Mouse (Mus musculus): ENCODE results near the gene Oaz3.

Oaz3 gene

DNA sequence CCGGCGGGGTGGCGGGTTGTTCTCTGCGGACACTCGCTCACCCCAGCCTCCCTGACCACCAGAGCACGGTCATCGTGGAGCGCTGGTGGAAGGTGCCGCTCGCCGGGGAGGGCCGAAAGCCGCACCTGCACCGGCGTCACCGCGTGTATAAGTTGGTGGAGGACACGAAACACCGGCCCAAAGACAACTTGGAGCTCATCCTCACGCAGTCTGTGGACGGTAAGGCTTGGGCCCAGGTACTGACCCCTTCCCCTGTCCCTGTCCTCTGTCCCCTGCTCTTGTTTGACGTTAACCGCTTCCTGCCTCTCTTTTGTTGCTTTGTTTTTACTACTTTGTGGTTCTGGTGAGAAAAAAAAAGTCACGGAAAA, at the start of gene Oaz3:
Gene Oaz3 (minus strand): TSS at position 319 of the 368 bp plus-strand sequence.
- in situ Hi-C loops (cut with MboI), result no loop called here

DNA sequence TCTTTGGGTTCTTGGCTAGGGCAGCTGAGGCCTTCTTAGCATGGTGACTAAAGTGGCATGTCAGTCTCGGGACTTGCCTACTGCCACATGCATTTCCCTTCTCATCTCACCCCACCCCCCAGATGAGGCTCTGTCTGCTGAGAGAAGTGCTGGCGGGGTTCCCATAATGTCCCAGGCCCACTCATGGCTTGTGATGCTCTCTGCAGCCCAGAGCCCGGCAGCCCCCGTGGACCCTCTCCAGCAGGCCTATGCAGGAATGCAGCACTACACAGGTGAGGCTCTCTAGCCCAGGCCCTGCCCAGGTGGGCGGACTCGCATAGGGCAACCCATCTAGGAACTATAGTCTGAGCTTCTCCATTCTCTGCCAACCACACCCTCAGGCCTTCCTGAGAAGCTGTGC, 43.9 kb upstream of the Oaz3 start:
- in situ Hi-C loops (cut with MboI), result no loop called here

DNA sequence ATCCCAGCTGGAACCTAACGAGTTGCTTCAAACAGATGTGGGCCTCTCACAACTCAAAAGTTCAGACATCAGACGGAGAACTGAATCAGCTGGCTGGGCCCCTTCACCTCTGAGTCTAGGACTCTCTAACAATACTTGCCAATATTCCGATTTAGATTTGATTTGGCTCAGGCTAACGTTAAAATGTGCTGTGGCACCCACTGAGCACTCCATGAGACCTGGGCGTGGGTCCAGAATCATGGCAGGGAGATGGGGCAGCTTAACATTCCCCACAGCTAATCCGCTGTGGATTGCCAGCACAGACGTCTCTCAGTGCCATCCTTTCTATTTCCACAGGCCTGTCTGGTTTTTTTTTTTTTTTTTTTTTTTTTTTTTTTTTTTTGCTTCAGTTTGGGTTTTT, 42.2 kb upstream of the Oaz3 start:
- in situ Hi-C loops (cut with MboI), result no loop called here

DNA sequence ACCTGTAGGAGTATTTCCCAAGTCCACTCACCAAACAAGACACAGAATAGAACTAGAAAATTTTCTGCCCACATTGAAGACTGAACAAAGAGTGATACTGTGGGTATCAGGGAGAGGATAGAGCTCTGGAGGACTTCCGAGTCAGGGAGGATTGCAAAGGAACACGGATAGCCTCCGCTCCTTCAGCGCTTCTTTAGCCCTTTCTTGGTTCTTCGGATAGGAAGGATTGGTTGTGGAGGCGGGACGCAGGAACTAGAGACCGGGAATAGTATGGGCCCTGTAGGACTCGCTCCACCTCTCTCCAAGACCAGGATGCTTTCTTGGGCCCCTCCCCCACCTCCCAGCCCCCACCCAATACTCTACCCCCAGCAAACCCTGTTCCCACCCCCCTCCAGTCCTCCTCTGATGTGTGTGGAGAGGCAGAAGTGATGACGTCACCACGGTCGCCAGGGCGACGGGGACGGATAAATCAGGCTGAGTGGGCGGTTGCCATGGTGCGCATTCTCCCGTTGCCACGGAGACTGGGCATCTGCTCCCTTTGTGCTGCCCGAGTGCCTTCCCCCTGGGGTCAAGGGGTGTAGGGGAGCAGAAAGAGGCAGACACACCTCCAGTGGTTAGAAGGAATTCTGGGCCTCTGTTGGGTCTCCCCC, 40.2 kb upstream of the Oaz3 start:
- in situ Hi-C loops (cut with MboI), result no loop called here

DNA sequence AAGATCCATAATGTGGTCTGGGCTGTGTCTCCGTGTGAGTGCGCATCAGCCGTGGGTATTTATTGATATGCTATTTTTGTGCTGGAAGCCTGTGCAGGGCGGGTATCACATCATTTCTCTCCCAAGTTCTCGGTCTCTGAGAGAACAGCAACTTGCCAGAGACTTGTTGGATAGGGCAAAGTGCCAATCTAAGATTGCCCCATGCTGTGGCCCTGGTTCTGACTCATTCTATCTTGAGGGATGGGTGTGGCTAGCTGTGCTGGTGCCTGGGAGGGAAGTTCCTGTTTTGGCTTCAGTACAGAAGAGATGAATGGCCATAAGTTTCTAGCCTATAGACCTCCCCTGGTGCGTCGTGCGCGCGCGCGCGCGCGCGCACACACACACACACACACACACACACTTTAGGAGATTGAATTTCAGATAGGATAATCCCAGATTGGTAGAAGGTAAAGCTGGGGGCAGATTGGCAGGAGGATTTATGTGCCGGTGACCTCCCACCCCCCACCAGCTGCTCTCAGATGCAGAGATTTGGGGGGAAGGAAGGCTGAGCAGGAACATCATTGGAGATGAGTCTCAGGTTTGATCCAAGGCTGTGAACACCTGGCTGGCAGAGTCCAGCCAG, 39.2 kb upstream of the Oaz3 start:
- in situ Hi-C loops (cut with MboI), result no loop called here

DNA sequence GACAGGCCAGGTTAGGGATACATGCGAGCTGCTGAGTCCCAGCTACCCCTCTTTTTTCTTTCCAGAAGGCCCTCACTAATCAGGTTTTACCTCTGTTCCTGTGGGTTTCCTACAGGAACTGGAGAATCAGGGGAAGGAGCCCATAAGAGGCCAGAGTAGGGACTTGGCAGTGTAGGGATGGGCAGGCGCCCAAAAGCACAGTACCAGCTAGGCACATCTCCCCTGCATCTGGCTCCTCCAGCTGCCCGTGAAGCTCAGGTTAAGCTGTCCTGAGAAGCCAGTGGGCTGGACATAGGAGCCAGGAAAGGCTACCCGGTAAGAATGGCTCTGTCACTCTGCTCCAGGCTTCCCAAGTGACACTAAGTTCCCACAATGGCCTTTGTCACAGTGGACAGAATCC, 37.7 kb upstream of the Oaz3 start:
- in situ Hi-C loops (cut with MboI), result no loop called here

DNA sequence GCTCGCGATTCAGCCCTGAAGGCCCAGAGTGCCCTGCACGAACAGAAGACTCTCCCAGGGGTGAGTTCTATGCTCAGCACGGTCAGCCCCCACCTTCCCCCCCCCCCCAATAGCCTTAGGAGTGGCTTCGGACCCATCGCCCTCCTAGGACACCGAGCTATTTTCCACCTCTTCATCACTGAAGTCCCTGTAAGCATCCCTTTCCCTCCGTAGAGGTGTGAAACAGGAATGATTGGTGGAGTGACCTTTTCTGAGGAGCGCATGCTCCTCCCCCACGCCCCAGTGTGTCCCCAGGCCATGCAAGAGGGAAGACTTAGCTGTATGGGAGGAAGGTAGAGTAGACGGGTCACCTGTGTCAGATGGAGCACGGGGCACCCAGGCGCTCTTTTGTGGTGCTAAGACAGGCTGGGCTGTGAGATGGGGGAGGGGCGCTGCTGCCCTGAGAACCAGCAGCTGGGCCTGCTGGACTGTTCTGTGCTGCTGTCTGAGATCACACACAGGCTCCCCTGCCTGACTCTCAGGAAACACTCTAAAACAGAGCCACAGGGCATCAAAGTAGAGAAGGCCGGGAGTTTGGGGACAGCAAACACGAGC, 36.7 kb upstream of the Oaz3 start, which contains the start of gene Riiad1:
Gene Riiad1 (minus strand): TSS at position 51 of the 594 bp plus-strand sequence.
- in situ Hi-C loops (cut with MboI), result no loop called here

DNA sequence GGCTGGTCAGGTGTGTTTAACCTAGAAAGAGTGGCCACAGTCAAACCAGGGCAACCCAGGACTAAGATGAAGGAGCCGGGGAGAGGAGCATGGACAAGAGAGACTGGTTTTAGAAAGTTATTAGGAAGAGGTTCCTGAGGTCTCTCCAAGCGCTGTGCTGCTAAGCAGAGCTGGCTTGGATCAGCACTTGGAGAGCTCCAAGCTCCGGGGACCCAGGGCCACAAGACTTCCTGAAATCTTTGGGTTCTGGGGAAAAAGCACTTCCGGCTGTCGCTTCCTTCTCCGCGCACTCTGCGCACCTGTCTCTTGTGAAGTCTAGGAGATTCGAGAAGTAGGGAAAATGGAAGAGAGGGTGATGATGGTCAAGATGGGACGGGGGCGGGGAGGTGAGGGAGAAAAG, 35.8 kb upstream of the Oaz3 start:
- in situ Hi-C loops (cut with MboI), result no loop called here

DNA sequence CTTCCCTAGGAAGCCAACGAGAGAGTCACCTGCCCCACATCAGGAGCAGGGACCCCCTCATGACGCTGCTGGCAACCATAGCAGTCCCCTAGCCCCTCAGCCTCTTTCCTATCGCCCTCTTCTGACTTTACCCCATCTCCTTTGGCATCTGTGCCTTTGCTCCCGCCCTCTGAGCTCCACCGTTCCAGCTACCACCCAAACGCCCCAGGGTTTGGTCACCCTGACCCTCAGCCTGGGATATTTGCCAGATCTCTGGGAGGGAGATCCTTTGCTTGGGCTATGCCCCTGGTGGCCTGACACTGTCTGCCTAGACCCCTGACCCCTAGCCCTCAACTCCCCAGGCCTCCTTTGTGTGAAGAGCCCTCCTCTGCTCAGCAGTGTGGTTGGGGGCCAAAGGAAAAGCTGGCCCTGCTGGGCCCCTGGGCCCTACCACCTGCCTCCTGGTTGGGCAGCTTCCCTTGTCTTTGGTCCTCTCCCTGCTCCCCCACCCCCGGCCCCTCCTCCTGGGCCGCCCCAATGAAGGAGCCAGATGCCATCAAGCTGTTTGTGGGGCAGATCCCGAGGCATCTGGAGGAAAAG, 35.0 kb upstream of the Oaz3 start:
- in situ Hi-C loops (cut with MboI), result no loop called here

DNA sequence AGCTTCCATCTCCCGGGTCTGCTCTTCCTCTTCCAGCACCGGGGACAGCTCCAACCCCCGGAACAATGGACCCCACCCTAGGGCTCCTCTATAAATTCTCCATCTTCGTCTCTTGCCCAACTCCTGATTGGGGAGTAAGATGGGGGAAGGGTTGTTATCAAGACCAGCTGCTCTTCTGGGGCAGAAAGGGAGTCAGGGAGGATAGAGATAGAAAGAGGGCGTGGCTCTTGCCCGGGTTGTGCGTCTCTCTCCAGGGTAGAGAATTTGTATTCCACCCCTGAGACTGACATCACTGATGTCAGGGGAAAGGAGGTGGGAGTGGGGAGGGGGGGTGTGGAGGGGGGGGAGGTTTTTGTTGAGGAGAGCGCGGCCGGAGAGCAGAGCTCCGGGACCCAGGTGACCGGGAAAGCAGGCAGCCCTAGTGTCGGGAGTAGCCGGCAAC, 34.3 kb upstream of the Oaz3 start, which contains the start of gene Celf3:
Gene Celf3 (plus strand): TSS at position 315 of the 442 bp plus-strand sequence.
- in situ Hi-C loops (cut with MboI), result no loop called here

DNA sequence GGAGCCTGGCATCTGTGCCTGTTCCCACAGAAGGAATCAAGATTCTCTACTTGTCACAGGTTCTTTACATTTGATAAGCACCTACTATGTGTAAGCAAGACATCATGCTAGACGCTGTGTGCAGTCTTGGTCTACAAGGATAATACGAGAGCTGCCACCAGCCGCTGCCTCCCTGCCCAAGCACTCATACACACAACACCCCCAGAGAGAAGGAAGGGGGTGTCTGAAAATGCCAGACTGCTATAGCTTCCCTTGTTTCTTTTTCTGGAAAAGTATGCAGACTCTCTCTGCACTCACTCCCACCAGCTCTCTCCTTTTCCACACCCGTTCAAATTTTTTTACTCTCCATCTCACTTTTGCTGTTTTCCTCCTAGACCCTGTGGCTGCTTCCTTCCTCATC, 33.7 kb upstream of the Oaz3 start:
- in situ Hi-C loops (cut with MboI), result no loop called here

DNA sequence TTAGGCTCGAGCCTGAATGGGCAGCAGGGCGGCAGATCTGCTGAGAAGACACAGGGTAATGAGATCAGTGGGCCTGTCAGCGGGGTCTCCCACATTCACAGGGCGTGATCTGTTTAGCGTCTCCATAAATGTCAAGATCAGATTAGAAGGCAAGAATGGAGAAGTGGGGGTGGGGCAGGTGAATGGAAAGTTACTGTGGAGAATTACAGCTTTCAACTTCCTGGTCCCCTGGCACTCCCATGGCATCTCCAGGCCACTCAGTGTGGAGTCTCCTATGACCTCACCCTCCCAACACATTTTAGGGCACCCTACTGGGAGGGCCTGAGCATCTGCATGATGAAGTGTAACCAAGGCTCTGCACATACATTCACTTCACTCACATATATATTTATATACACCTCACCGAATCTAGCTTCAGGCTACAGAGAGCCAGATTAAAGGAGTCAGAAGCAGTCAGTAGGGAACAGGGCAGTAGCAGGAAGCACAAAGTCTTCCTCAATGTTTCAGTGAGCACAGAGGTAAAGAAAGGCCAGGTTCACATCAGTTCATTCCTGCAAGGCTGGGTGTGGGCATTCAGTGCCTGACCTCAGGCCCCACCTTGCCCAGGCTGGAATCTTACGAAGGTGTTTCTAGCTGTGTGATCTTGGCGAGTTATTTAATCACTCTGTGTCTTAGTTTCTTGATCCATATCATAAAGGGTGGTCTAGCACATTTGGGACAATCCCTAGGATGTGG, 32.8 kb upstream of the Oaz3 start:
- in situ Hi-C loops (cut with MboI), result no loop called here

DNA sequence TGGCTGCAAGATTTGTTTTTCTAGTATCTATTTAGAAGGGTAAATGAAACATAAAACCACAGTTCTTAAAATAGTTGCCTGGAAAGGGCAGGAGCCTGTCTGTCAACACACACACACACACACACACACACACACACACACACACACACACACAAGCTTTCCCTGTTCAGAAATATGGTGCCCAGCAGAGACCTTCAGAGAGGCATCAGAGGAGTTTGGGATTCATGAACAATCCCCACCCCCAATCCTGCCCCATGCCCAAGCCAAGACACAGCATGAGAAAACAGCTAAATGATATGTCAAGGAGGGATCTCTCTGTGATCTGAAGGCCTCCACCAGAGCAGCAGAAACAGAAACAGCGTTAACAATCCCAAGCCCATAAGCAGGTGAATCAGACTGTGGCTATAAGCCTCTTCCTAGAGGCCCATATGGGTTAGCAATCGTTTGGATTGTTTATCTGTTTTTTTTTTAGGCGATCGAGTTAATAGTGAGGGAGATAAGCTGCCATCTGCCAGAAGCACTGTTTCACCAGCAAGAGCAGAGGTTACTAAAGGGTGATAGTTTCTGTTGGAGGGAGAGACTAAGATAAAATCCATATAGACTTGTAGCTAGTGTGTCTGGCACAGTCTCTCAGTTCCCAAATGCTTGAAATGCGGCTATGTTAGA, 30.0 kb upstream of the Oaz3 start:
- in situ Hi-C loops (cut with MboI), result no loop called here

DNA sequence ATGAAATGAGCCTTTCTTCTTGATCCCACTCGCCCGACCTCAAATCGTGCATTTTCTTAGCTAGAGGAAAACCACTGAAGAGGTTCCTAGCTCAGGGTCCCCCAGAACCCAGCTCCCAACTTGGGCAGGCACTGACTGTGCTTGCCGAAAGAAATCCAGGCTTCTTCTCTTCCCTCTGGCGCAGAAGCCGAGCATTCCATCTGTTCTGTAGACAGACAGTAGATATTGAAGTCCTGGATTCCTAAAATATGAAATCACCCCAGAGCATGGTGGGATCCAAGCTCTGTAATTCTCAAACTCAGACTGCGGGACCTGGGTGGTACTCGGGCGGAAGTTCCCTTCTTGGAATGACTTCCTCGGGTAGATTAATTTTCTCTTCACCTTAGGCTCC, 29.4 kb upstream of the Oaz3 start:
- in situ Hi-C loops (cut with MboI), result no loop called here

DNA sequence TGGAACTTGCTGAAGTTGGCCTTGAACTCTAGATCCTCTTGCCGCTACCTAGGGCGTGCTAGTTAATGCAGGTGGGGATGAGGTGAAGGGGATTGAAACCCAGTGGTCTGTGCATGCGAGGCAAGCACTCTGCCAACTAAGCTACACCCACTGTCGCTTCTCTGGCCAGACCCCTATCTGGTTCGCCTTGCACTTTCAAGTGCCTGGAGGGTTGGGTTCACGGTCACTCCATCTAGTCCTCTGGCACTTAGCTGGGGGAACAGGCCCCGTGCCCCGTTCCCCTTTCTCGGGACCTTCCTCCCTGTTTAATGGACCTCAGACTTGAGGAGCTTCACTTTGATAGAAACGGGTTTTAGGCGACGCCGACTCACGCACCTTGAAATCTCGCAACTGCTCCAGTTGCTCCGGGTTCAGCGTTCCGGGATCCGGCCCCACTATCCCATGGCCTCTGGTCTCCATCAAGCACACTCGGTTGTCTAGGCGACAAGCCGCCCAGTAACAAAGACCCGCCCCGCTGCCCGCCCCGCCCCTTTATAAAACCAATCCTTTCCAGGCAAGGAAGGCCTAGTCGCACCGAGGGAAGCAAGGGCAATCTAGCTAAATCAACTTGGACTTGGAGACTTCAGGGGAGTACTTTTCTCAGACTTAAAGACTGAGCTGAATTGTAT, 28.9 kb upstream of the Oaz3 start:
- in situ Hi-C loops (cut with MboI), result no loop called here

DNA sequence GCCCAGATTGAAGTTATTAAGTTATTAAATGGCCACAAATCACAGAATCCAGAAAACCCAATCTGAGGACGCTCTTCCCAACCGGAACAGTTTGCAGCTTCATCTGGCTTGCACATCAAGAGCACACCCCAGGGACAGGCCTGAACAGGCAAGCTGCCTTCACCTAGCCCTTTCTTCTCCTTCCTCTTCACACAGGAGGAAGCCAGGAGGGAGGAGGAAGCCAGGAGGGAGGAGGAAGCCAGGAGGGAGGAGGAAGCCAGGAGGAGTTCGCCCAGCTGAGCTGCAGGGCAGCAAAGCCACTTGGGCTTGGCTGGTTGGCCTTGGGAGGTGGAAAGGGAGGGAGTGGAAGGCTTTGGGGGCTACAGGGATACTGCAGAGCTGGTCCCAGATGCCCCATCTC, 25.2 kb upstream of the Oaz3 start:
- in situ Hi-C loops (cut with MboI), result no loop called here

DNA sequence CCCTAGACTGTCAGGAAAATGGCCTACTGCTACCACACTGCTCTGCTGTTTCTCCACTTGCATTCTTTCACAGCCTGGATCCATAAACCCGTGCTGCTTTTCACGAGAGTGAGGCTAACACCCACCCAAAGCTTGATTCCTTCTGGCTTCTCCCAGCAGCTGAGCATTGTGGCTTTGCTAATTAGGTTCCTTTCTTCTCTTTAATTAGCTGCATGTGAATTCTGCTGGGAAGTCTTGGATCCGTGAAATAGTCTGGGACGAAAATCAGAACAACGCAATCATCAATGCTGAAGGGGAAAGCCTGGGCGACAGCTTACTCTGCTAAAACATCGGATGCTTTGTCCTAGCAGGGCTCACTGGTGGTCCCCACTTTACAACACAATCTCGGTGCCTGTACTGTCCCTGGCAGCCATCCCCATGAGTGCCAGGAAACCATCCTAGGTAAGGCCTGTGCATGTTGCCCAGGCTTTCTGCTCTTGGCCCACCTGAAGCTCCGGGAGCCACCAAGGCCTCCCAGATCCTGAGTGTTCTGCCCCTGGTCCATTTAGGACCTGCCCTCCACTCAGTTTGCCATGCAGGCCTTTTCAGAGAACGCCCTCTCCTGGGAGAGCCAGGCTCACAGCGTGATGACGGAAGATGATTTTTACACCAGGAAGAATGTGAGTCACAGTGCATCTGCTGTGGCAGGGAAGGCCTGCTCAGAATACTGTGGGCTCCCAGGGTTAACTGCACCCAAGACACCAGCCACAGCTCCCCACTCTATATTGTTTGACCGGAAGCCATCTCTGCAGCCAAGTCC, 22.1 kb upstream of the Oaz3 start:
- in situ Hi-C loops (cut with MboI), result no loop called here

DNA sequence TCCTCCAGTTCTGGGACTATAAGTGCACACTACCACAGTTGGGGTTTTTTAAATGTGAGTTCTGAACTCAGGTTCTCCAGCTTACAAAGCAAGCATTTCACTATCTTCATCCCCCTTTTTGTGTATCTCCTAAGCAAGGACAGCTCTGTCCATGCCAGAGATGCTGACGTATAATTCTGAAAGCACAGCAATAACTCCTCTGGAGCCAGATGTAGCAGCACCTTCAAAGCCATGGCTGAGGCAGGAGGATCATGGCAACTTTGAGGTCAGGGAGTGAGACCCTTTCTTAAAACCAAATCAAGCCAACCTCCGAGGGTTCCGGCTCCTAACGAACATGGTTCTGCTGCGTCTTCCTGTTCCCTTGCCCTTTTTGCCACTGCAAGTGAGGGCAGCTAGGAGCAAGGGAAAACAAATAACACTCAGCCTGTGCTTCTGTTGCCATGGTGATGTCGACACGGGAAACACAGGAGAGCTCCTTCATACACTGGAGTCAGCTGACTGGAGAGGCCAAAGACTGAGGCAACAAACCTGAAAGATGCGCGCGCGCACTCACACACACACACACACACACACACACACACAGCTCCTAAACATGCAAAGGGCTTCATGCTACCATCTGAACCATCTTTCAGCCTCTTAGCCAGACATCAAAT, 20.3 kb upstream of the Oaz3 start:
- in situ Hi-C loops (cut with MboI), result no loop called here

DNA sequence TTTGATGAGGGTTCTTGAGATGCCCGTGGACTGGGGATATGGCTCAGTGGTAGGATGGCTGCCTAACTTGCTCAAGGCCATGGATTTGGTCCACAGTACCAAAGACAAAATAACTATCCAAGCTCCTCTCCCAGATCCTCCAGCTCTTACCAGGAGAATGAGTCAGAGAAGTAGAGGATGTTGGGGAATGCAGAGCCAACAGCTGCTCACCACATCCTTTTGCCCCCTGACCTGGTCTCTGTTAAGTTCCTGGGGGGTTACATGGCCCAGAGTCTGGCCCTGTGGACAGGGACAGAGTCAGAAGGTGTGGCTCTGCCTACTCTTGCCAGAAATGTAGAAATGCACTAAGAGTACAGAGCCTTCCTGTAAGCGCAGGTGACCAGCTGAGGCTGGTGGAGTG, 16.1 kb upstream of the Oaz3 start:
- in situ Hi-C loops (cut with MboI), result no loop called here

DNA sequence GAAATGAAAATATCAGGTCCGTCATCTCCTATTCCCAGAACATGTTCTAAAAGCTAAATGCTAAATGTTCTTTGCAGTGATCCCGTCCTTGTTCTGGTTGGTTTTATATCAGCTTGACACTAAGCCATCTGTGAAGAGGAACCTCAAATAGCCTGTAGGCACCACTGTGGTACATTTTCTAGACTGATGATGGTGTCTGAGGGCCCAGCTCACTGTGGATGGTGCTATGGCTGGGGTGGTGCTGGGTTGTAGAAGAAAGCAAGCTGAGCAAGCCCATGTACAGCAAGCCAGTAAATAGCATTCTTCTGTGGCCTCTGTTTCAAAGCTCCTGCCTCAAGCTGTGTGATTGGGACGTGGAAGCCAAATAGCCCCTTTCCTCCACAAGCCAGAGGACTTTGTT, 13.3 kb upstream of the Oaz3 start:
- in situ Hi-C loops (cut with MboI), result no loop called here
